Mouse (Mus musculus) stomach, postnatal 0 days (tissue): Measurements from ENCODE around the gene Adamts10. TPM values are rescaled to one million over a fixed set of nuclear protein-coding genes. Genes with fewer than 3 reads are reported as not detected.

Experiments
- ATAC-seq: fragments of 200-750 bp; cut with Nextera tagmentation; 2 replicates; pipeline ENCODE4 v1.8.0; 2017; ENCODE audit not compliant: low FRiP score, low TSS enrichment
- DNase-seq: peaks from one replicate; pipeline ENCODE4 v3.0.0-alpha.2; 2016; ENCODE audit warnings: low spot score
- H3K27ac ChIP-seq: fragments of 300-500 bp; sonication (generic); replicated peaks from 2 replicates; pipeline ENCODE4 v1.5.1; 2014; ENCODE audit warnings: mild to moderate bottlenecking, control low read depth
- H3K27me3 ChIP-seq: fragments of 300-500 bp; sonication (generic); 2 replicates; pipeline ENCODE4 v1.6.1; 2014; ENCODE audit warnings: low read length; ENCODE audit not compliant: control insufficient read depth, insufficient read depth
- H3K36me3 ChIP-seq: fragments of 300-500 bp; sonication (generic); 2 replicates; pipeline ENCODE4 v1.6.1; 2014; ENCODE audit warnings: low read length, mixed read lengths; ENCODE audit not compliant: control insufficient read depth, insufficient read depth
- H3K4me1 ChIP-seq: fragments of 300-500 bp; sonication (generic); replicated peaks from 2 replicates; pipeline ENCODE4 v1.6.1; 2014; ENCODE audit warnings: antibody characterized with exemption; ENCODE audit not compliant: control insufficient read depth, insufficient read depth
- H3K4me2 ChIP-seq: fragments of 300-500 bp; sonication (generic); replicated peaks from 2 replicates; pipeline ENCODE4 v1.6.1; 2014; ENCODE audit warnings: low read depth, mild to moderate bottlenecking, control low read depth, moderate library complexity
- H3K4me3 ChIP-seq: fragments of 300-500 bp; sonication (generic); 2 replicates; pipeline ENCODE4 v1.5.1; 2014; ENCODE audit warnings: low read depth, low read length, control low read depth
- H3K9ac ChIP-seq: fragments of 300-500 bp; sonication (generic); 2 replicates; pipeline ENCODE4 v1.6.1; 2014; ENCODE audit warnings: mild to moderate bottlenecking, low read length, control low read depth, mixed read lengths
- H3K9me3 ChIP-seq: fragments of 300-500 bp; sonication (generic); 2 replicates; pipeline ENCODE4 v1.6.1; 2016; ENCODE audit warnings: low read length; ENCODE audit not compliant: control insufficient read depth
- CTCF ChIP-seq: IDR thresholded peaks from 2 replicates; pipeline ENCODE4 v1.5.1; 2016; ENCODE audit warnings: antibody characterized with exemption, low read depth, mild to moderate bottlenecking, moderate library complexity
- EP300 ChIP-seq: optimal IDR thresholded peaks from 2 replicates; pipeline ENCODE3; 2016; ENCODE audit warnings: antibody characterized with exemption
- WGBS: fragments of 180-500 bp; shearing (Covaris S2); extraction: QIAGEN DNeasy Blood & Tissue Kit; methylation state at CpG from one replicate; pipeline ENCODE4 v1.1.7; 2014; 5-methylcytosine and 5-hydroxymethylcytosine counted together
- polyA plus RNA-seq: library from polyadenylated mRNA; unstranded; fragments of >200 nt; fragmentation: Nextera tagmentation; extraction: Ambion mirVana; gene quantifications from 2 replicates; pipeline ENCODE4 v1.2.1, GENCODE M21; 2015

The Adamts10 gene
- polyA plus RNA-seq, 1 experiment from 2014 or later = 12.5 TPM

DNA sequence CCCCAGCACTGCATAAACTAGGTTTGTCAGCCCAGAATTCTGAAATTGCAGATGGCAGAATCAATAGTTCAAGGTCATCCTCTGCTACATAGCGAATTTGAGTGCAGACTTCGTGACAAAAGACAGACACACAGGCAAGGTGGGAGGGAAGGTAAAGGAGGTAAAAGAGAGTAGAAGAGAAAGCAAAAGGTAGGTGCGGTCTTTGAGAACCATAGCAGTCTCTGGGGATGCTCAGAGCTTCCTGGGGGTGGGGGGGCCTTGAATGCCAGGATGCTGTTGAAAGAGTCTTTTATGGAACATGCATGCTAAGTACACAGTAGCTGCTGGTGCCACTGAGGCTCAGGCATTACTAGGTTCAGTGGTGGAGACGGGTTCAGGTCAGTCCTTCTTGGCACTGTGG lies 33.9 kb downstream of the Adamts10 start:
- Histone ChIP-seq H3K4me1 (no peaks in the 10 kb centered on the region), H3K36me3 (no peaks in the 10 kb centered on the region), H3K9me3 (no peaks in the 10 kb centered on the region), H3K9ac (no peak overlapping the region), H3K4me2 (no peak overlapping the region), H3K27ac (no peak overlapping the region), H3K27me3 (no peaks in the 10 kb centered on the region), H3K4me3 (no peak overlapping the region)
- ATAC-seq (no peak), DNase-seq (no peak)
- WGBS = 77% methylated on average over 4 of the region's 4 CpGs
- no peak for TF ChIP-seq EP300
- no peak for TF ChIP-seq CTCF

DNA sequence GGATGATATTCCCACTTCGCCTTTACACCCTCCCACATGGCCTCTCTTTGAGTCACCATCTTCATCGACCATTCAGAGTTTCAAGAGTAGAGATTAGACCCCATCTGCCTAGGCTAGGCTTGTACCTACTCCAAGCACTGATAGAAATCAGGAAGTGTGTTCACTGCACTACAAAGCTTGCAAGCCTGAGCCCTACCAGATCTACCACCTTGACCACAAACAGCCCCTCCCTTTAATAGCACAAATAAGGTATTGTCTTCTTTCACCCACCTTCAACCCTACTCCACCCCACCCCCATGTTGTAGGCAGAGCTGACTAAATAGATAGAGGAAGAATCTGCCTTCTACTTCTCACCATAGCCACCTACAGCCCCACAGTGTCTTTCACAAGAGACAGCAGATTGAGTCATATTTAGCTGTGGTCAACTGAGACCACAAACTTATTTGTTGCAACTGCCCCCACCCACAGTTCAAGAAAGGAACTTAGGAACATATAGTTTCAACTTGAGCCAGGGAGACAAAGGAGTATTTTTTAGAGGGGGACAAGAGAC lies 39.6 kb downstream of the Adamts10 start:
- no peaks in the 10 kb centered on the region for H3K27me3 ChIP-seq
- H3K4me3 ChIP-seq = no peak overlapping the region
- DNase-seq (no peak), ATAC-seq (no peak)
- H3K4me1 ChIP-seq = no peaks in the 10 kb centered on the region
- H3K9me3 ChIP-seq = no peaks in the 10 kb centered on the region
- H3K27ac ChIP-seq = no peak overlapping the region
- no peak overlapping the region for H3K9ac ChIP-seq
- TF ChIP-seq EP300 (no peak), CTCF (no peak)
- 57% methylated on average over 2 of the region's 2 CpGs for WGBS
- no peak overlapping the region for H3K4me2 ChIP-seq
- no peaks in the 10 kb centered on the region for H3K36me3 ChIP-seq

DNA sequence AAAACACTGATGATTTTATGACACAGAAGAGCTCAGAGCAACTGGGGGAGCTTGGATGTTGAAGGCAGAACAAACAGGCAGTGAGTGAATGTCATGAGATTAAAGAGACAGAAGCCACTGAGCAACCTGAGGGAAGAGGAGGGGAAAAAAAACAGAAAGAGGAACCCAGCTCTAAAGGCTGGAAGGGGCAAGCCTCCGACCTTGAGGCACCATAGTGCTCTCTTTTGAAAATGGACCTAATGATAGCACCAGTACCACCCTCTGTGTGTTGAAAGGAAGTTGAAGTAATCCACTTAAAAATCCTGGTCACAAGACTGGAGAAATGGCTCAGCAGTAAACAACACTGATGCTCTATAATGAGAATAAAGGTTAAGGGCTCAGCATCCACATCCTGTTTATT lies 40.6 kb downstream of the Adamts10 start:
- no peaks in the 10 kb centered on the region for H3K27me3 ChIP-seq
- no peak overlapping the region for H3K4me2 ChIP-seq
- DNase-seq (no peak), ATAC-seq (no peak)
- H3K9ac ChIP-seq = no peak overlapping the region
- TF ChIP-seq EP300 = no peak
- TF ChIP-seq CTCF = no peak
- no peak overlapping the region for H3K27ac ChIP-seq
- no peaks in the 10 kb centered on the region for H3K4me1 ChIP-seq
- no peak overlapping the region for H3K4me3 ChIP-seq
- WGBS = 47% methylated on average over 1 of the region's 1 CpGs
- no peaks in the 10 kb centered on the region for H3K9me3 ChIP-seq
- no peaks in the 10 kb centered on the region for H3K36me3 ChIP-seq

DNA sequence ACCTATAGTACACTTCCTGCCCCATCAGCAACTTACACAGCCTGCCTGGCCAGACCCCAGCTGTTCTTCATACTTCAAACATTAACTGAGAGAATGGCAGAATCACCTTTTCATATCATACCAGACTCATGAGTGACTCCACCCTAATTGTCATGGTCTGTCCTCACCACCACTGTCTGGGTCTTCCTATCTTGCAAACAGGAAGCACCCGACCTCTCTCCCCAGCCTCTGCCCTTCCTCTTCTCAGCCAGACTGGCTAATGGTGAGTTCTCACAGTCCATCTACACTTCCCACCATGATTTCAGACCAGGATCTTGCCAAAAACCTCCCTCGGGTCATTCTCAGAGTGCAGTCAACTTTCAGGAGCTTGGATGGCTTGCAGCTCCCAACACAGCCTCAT lies 42.2 kb downstream of the Adamts10 start:
- Histone ChIP-seq H3K4me1 (no peaks in the 10 kb centered on the region), H3K27me3 (no peaks in the 10 kb centered on the region), H3K4me2 (no peak overlapping the region), H3K36me3 (no peaks in the 10 kb centered on the region), H3K9ac (no peak overlapping the region), H3K9me3 (no peaks in the 10 kb centered on the region), H3K27ac (no peak overlapping the region), H3K4me3 (no peak overlapping the region)
- DNase-seq (no peak), ATAC-seq (no peak)
- TF ChIP-seq EP300 (no peak), CTCF (no peak)
- WGBS = 77% methylated on average over 2 of the region's 2 CpGs

DNA sequence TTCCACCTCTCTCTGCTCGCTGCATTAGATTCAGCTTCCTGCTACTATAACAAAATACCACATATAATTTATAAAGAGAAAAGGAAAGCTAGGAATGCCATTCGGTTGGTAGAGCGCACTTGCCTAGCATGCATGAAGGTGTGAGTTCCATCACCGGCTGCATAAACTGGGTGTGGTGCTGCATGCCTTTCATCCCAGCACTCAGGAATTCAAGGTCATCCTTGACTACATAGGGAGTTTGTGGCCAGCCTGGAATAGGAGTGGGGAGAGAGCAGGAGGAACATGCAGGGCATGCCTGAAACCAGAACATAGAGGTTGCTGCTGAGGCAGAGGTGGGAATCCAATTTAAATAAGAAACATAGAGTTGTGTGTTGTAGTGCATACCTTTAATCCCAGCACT lies 60.1 kb downstream of the Adamts10 start:
- Histone ChIP-seq H3K36me3 (no peaks in the 10 kb centered on the region), H3K9ac (no peak overlapping the region), H3K4me2 (no peak overlapping the region), H3K9me3 (no peaks in the 10 kb centered on the region), H3K27me3 (no peaks in the 10 kb centered on the region), H3K4me1 (no peaks in the 10 kb centered on the region), H3K27ac (no peak overlapping the region), H3K4me3 (no peak overlapping the region)
- DNase-seq (no peak), ATAC-seq (no peak)
- no peak for TF ChIP-seq EP300
- WGBS = 68% methylated on average over 4 of the region's 4 CpGs

- Histone ChIP-seq H3K4me2 (no peak overlapping the region), H3K27me3 (no peaks in the 10 kb centered on the region), H3K9me3 (no peaks in the 10 kb centered on the region), H3K4me1 (no peaks in the 10 kb centered on the region), H3K4me3 (no peak overlapping the region), H3K9ac (no peak overlapping the region), H3K36me3 (no peaks in the 10 kb centered on the region), H3K27ac (no peak overlapping the region)
- TF ChIP-seq CTCF (no peak), EP300 (no peak)
- no peak for ATAC-seq
- WGBS = 70% methylated on average over 17 of the region's 17 CpGs
- no peak for DNase-seq
These were observed 62.0 kb downstream of the Adamts10 start for GRCm38 (mm10) chr17:33586011-33586410.
